Mouse (Mus musculus) kidney, adult 18-20 months (tissue): ENCODE results near the gene Tmem203.

ENCODE experiments used
- DNase-seq: peaks from one replicate; pipeline ENCODE4 v3.0.0; 2021

The Tmem203 gene

DNA sequence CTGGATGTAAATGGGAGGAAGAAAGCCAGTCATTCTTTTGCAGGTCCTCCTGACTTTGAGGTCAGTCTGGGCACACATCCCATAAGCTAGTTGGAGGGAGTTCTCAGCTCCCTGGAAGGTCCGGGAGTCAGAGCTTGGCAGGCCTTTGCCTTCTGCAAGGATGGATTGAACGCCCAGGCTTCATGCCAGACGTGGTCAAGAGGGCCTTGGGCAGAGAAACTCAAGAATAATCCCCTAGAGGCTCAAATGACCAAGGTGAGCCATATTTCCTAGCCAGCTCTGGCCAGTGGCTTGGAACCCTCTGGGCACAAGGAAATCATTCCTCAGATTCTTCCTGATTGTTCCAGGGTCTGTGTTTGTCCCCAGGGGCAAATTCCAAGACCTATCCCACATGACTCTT, 9.6 kb downstream of the Tmem203 start:
- peak; percentile 78 for DNase-seq

DNA sequence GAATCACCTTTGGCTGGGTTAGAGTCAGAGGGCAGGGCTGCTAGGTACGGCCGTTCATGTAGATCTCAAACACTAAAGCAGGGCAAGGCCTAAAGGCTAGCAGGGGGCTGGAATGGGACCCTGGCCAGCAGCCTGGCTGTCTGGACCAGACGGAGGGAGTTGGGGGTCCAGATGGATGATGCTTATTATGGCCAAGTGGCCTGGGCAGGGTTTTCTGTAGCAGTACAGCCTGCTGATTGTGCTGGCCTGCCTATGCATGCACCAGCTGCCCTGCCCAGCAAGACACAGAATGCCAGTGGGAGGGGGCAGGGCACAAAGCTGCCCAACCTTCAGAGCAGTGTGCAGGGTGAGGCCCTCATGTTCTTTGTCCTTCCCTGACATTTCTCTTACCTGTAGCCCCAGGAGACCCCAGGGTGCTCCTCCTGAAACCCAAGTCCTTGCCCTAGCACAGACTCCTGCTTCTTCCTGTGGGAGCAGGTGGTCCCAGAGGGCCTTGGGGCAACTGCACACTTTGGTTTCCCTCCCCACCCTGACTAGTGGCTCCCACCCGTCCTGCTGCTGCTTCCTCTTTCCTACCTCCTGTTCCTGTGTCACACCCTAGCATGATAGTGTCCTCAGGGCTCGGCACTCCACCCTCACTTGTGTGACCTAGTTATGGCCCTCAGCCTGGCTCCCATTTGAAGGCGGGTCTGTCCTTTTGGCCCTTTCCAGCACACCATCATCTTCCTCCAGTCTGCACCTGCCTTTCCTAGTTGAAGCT, 10.8 kb downstream of the Tmem203 start:
- peak; percentile 64 for DNase-seq

- peak; percentile 72 for DNase-seq
Measured at GRCm38 (mm10) chr2:25266720-25267119, 11.5 kb downstream of the Tmem203 start.

DNA sequence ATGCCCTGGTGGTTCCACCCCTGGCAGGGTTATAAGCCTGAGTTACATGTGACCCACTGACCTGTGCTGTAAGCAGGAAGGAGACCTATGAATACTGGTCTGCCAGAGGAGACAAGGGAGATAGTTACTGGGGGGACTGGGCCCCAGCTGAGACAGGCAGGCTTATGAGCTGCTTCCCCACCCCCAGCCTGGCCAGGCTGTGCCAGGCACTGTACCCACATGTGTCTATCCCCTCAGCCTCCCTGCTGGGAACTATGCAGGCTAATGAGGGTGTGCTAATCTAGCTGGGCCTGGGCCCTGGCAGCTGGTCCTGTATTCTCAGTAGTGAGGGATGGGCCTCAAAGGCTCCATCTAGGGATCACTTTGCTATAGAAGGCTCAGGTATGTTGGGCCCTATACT, 12.0 kb downstream of the Tmem203 start:
- no peak for DNase-seq

DNA sequence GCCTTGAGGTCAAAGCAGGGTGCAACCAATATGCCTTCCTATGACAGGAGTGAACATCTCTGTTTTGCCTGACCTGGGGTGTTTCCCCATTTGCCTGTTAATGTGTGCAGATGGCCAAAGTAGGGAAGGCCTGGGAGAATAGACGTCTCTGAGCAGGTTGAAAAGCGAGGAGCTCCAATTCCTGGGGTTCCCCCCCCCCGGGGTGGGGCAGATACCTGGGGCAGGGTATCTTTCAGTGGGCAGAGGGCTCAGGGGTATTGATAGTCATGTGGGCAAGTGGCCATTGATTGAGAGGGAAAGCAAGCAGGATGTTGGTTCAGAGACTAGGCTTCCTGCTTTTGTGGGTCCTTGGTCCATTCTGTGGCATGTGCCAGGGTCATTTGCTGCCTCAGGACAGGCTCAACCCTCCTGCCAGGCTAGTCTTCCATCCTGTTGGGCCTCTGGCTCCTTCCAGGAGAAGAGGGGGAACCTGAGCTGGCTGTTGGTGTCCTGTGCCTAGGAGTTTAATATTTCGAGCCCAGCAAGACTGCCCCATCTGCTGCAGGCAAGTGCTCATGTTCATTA, 12.6 kb downstream of the Tmem203 start:
- no peak for DNase-seq

DNA sequence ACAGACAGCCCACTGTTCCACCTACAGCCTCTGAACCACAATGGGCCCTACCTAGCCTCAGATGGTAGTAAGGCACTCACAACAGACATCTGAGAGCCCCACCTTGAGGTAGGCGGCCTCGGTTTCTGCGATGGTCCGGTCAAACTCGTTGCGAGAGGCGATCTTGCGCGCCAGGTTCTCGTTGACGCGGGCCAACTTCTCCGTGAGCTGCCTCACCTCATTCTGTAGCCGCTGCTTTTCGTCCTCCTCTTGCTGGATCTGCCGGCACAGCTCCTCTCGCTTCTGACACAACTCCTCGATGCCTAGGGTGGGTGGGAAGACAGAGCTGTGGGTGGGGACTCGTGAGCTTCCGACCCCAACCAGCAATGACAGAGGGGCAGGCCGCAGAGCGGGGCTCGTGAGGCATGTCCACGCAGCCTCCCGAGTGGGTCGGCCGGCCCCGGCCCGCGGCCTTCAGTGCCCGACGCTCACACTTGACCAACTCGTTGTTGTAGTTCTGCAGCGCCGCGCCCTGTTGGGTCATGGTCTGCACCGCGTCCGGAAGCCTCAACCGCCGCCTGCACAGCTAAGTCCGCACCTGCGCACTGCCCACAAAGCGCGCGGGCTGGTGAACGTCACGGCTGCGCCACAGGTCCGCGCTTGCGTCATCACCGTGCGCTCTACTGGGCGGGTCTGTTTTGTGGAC, 16.7 kb downstream of the Tmem203 start, which contains the start of the genes Ssna1 and Anapc2:
Gene Ssna1, minus strand, starts transcription at position 612 of the 685 bp plus-strand sequence.
Gene Anapc2, plus strand, starts transcription at position 652 of the 685 bp plus-strand sequence.
- DNase-seq = peak; percentile 99

- no peak for DNase-seq
Measured at GRCm38 (mm10) chr2:25272515-25272914, 17.3 kb downstream of the Tmem203 start.

DNA sequence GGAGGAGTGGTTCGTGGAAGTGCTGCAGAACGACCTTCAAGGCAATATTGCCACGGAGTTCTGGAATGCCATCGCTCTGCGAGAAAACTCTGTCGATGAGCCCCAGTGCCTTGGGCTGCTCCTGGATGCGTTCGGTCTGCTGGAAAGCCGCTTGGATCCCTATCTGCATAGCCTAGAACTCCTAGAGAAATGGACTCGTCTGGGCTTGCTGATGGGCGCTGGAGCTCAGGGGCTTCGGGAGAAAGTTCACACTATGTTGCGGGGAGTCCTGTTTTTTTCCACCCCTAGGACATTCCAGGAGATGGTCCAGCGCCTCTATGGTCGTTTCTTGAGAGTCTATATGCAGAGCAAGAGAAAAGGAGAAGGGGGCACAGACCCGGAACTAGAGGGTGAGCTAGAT, 17.8 kb downstream of the Tmem203 start:
- DNase-seq = no peak

- peak; percentile 88 for DNase-seq
Measured at GRCm38 (mm10) chr2:25278928-25279882, 24.0 kb downstream of the Tmem203 start.

DNA sequence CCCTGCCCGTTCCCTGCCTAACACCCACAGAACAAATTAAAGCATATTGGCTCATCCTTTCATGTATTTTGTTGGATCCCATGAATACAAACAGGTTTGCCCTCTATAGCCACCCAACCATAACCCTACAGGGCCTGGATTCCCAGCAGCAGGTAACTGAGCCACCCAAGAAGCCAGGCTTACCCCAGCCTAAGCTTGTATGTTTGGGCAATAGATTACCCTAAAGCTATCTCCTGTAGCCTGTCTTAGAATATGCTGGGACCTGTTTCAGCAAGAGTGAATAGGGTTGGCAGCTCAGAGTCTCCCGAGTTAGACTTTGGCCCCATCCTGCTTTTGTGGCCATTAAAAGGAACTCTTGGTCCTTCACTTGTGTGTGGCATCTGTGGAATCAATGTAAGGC, 30.3 kb downstream of the Tmem203 start:
- no peak for DNase-seq

GRCm38 (mm10) chr2:25286314-25286713, 31.1 kb downstream of the Tmem203 start:
- DNase-seq = no peak

GRCm38 (mm10) chr2:25286837-25287636, 31.8 kb downstream of the Tmem203 start:
- DNase-seq = peak; percentile 57

- DNase-seq = no peak
Measured at GRCm38 (mm10) chr2:25287927-25288649, 32.8 kb downstream of the Tmem203 start, which contains the start of gene Tmem210. Tmem210 (plus strand) TSS chr2:25288145.

- no peak for DNase-seq
Measured at GRCm38 (mm10) chr2:25288734-25289345, 33.6 kb downstream of the Tmem203 start.

DNA sequence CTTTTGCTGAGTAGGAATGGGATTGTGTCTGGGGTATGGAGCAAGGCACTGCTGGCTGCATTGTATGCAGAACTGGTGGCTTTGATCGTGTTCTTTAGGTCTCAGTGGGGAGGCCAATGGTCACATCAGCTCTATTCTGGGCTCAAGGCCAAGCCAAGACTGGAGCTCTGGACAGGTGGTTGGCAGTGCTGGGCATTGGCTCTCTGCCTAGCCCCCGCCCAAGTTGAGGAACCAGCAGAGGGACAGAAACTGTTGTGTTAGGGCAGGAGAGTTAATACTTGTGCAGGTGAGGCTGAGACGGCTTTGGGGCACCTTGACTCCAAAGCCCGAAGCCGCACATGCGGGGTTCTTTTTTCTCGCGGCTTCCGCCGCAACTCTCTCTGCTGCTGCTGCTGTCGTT, 34.4 kb downstream of the Tmem203 start, which contains the start of gene Lrrc26:
Gene Lrrc26, plus strand, starts transcription at position 265 of the 400 bp plus-strand sequence.
- DNase-seq = peak; percentile 73

GRCm38 (mm10) chr2:25290101-25290815, 35.0 kb downstream of the Tmem203 start:
- DNase-seq = peak; percentile 61

DNA sequence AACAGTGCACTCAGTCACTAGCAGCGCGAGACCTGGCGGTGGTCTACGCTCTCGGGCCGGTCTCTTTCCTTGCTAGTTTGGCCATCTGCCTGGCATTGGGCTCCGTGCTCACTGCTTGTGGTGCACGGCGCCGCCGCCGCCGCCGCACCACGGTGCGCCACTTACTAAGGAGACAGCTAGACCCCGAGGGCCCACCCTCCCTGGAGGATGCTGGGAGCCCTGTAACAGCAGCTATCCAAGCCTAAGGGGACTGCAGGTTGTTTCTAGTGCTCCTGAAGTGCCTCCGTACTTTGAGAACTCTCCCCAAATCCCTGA, 35.5 kb downstream of the Tmem203 start:
- peak; percentile 33 for DNase-seq

DNA sequence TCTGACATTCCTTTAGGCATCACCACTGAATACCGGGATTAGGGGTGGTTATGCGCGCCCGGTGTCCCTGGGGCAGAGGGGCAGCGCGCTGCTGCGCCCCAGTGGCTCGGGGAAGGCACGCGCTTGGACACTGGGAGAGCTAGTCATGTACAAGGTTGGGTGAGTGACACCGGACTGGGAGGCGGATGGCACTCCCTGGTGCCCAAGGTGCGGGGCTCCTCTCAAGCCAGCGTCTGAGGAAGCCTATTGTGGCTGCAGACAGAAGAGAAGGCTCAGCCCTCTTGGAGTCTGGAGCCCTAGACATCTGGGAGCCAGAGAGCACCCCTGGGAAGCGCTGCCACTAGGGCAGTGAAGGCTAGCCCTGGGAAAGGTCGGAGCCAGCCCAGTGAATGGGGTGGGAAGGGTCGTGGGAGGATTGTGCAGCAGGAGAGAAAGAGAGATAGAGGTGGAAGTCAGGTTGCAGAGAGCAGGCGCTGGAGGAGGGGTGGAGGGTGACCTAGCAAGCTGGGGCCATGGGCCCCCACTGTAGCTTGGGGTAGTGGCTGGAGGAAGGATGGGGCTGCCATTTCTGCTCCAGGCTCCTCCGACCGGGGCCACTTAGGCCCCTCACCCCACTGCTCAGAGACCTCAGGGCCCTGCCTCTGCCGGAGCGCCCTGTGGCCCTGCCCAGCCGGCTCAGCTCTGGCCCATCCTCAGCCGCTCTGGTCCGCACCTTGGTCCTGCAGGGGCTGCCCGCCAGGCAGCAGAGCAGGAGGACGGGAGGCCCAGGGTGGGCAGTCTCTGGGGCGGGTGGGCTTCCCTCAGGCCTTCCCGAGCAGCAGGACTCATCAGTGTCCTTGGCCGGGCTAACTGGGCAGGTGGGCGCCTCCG, 36.2 kb downstream of the Tmem203 start:
- DNase-seq = peak; percentile 37

- DNase-seq = peak; percentile 12
Measured at GRCm38 (mm10) chr2:25292054-25292544, 36.9 kb downstream of the Tmem203 start.
